Mouse (Mus musculus) cortical plate, adult 2 months (tissue): ENCODE data around the gene Serpina1e.

Experiments used
- CTCF ChIP-seq: fragments of 200-500 bp; IDR thresholded peaks from 2 replicates; pipeline ENCODE4 v1.5.1; 2011; ENCODE audit warnings: mild to moderate bottlenecking, control low read depth, low read length; ENCODE audit not compliant: insufficient read depth; ENCODE audit errors: extremely low read depth
- POLR2A ChIP-seq: fragments of 200-500 bp; IDR thresholded peaks from 2 replicates; pipeline ENCODE4 v1.6.1; 2011; ENCODE audit warnings: mild to moderate bottlenecking, low read length, control low read depth; ENCODE audit not compliant: insufficient read depth; ENCODE audit errors: extremely low read depth

GRCm38 (mm10) chr12:104002569-104003237, 43.9 kb upstream of the Serpina1e start:
- TF ChIP-seq CTCF (no peak), POLR2A (no peak)
